Mouse (Mus musculus): ENCODE results near the gene Kif5c. TPM values are rescaled to one million over a fixed set of nuclear protein-coding genes. Genes with fewer than 3 reads are reported as not detected.

The Kif5c gene
- polyA plus RNA-seq (2012; rRNA removed): 244 and 279 TPM in 2 replicates

GRCm38 (mm10) chr2:49618829-49619718 lies at the start of gene Kif5c:
Gene Kif5c, plus strand, starts transcription at chr2:49619298.
- peak; percentile 91 to 96 for DNase-seq (ENCODE audit: extremely low spot score in 1 of 2, low spot score in 1 of 2)

- DNase-seq (ENCODE audit: extremely low spot score in 1 of 2, low spot score in 1 of 2): peak in 1 of 2 experiments; percentile 41
Observed at GRCm38 (mm10) chr2:49569862-49570777, 49.0 kb upstream of the Kif5c start.

GRCm38 (mm10) chr2:49570778-49571101 lies 48.4 kb upstream of the Kif5c start:
- no peak for DNase-seq (ENCODE audit: extremely low spot score in 1 of 2, low spot score in 1 of 2)

GRCm38 (mm10) chr2:49571159-49571920 lies 47.8 kb upstream of the Kif5c start:
- no peak for DNase-seq (ENCODE audit: extremely low spot score in 1 of 2, low spot score in 1 of 2)

GRCm38 (mm10) chr2:49572111-49572642 lies 46.9 kb upstream of the Kif5c start:
- peak; percentile 77 to 83 for DNase-seq (ENCODE audit: extremely low spot score in 1 of 2, low spot score in 1 of 2)

- DNase-seq (ENCODE audit: extremely low spot score in 1 of 2, low spot score in 1 of 2): no peak
Observed at GRCm38 (mm10) chr2:49572684-49573083, 46.4 kb upstream of the Kif5c start.

GRCm38 (mm10) chr2:49573282-49573681 lies 45.8 kb upstream of the Kif5c start:
- no peak for DNase-seq (ENCODE audit: extremely low spot score in 1 of 2, low spot score in 1 of 2)

- peak in 1 of 2 experiments; percentile 31 for DNase-seq (ENCODE audit: extremely low spot score in 1 of 2, low spot score in 1 of 2)
Observed at GRCm38 (mm10) chr2:49580585-49580984, 38.5 kb upstream of the Kif5c start.

- DNase-seq (ENCODE audit: extremely low spot score in 1 of 2, low spot score in 1 of 2): no peak
Observed at GRCm38 (mm10) chr2:49582546-49582945, 36.6 kb upstream of the Kif5c start.

- DNase-seq (ENCODE audit: extremely low spot score in 1 of 2, low spot score in 1 of 2): no peak
Observed at GRCm38 (mm10) chr2:49583311-49583710, 35.8 kb upstream of the Kif5c start.

GRCm38 (mm10) chr2:49590450-49590849 lies 28.6 kb upstream of the Kif5c start:
- no peak for DNase-seq (ENCODE audit: extremely low spot score in 1 of 2, low spot score in 1 of 2)

- no peak for DNase-seq (ENCODE audit: extremely low spot score in 1 of 2, low spot score in 1 of 2)
Observed at GRCm38 (mm10) chr2:49592926-49593325, 26.2 kb upstream of the Kif5c start.

- peak in 1 of 2 experiments; percentile 17 for DNase-seq (ENCODE audit: extremely low spot score in 1 of 2, low spot score in 1 of 2)
Observed at GRCm38 (mm10) chr2:49594886-49595285, 24.2 kb upstream of the Kif5c start.

- DNase-seq (ENCODE audit: extremely low spot score in 1 of 2, low spot score in 1 of 2): peak in 1 of 2 experiments; percentile 34
Observed at GRCm38 (mm10) chr2:49596318-49596717, 22.8 kb upstream of the Kif5c start.

- DNase-seq (ENCODE audit: extremely low spot score in 1 of 2, low spot score in 1 of 2): no peak
Observed at GRCm38 (mm10) chr2:49600021-49600681, 18.9 kb upstream of the Kif5c start.

GRCm38 (mm10) chr2:49602791-49603349 lies 16.2 kb upstream of the Kif5c start:
- DNase-seq (ENCODE audit: extremely low spot score in 1 of 2, low spot score in 1 of 2): no peak

- DNase-seq (ENCODE audit: extremely low spot score in 1 of 2, low spot score in 1 of 2): peak in 1 of 2 experiments; percentile 69
Observed at GRCm38 (mm10) chr2:49609611-49610010, 9.5 kb upstream of the Kif5c start.

GRCm38 (mm10) chr2:49616765-49617164 lies 2.3 kb upstream of the Kif5c start:
- DNase-seq (ENCODE audit: extremely low spot score in 1 of 2, low spot score in 1 of 2): no peak

GRCm38 (mm10) chr2:49619719-49620522 lies 823 bp downstream of the Kif5c start:
- no peak for DNase-seq (ENCODE audit: extremely low spot score in 1 of 2, low spot score in 1 of 2)

Data from frontal cortex, adult 2 months (tissue).